Mouse (Mus musculus): ENCODE results near the gene Usp2. TPM values are rescaled to one million over a fixed set of nuclear protein-coding genes. Genes with fewer than 3 reads are reported as not detected.

The Usp2 gene
- polyA plus RNA-seq, 1 experiment from 2014 or later, result 3.7 TPM

- no peak overlapping the region for H3K27ac ChIP-seq (replicated peaks)
- H3K4me1 ChIP-seq (replicated peaks), result peaks cover 20% of the 10 kb centered on the region
- no peak overlapping the region for H3K4me2 ChIP-seq
- 77% methylated on average over 9 of the region's 9 CpGs for WGBS (ENCODE audit: insufficient replicate concordance)
- ATAC-seq (ENCODE audit: insufficient read depth), result no peak
- H3K9me3 ChIP-seq (replicated peaks), result no peaks in the 10 kb centered on the region
- no peaks in the 10 kb centered on the region for H3K27me3 ChIP-seq
- H3K9ac ChIP-seq, result no peak overlapping the region
- H3K36me3 ChIP-seq (replicated peaks), result peaks cover under 1% of the 10 kb centered on the region; the same call in 1 of the 2 replicates
- no peak overlapping the region for H3K4me3 ChIP-seq (replicated peaks)
These were observed 48.8 kb downstream of the Usp2 start for GRCm38 (mm10) chr9:44115599-44115998.

DNA sequence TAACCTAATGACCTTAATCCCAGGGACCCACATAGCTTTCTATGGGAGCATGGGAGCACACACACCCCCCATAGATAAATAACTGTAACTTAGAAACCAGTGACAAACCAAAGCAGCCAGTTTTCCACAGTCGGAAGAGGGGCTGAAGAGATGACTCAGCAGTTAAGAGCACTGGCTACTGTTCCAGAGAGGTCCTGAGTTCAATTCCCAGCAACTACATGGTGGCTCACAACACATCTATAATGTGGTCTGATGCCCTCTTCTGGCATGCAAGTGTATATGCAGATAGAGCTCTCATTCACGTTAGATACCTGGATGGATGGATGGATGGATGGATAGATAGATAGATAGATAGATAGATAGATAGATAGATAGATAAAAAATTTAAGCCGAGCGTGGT, 49.4 kb downstream of the Usp2 start:
- no peak overlapping the region for H3K9ac ChIP-seq
- no peak overlapping the region for H3K27ac ChIP-seq (replicated peaks)
- no peak for ATAC-seq (ENCODE audit: insufficient read depth)
- no peaks in the 10 kb centered on the region for H3K9me3 ChIP-seq (replicated peaks)
- no peaks in the 10 kb centered on the region for H3K27me3 ChIP-seq
- H3K36me3 ChIP-seq (replicated peaks), result no peaks in the 10 kb centered on the region
- H3K4me1 ChIP-seq (replicated peaks), result peaks cover 16% of the 10 kb centered on the region
- 66% methylated on average over 4 of the region's 4 CpGs for WGBS (ENCODE audit: insufficient replicate concordance)
- no peak overlapping the region for H3K4me2 ChIP-seq
- H3K4me3 ChIP-seq (replicated peaks), result no peak overlapping the region

DNA sequence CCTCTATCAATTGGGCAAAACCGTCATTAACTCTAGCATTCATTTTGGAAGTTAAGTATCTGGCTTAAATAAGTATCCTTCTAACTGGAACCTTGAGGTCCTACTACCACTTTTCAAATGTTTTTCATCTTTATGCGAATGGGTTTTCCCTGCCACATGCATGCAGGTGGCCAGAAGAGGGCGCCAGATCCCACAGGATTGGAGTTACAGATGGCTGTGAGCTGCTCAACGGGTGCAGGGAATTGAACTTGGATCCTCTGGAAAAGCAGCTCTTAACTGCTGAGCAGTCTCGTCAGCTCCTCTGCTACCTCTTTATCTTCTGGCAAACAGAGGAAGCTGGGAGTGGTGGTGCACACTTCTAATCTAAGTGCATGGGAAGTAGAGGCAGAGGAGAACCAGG, 52.2 kb downstream of the Usp2 start:
- no peaks in the 10 kb centered on the region for H3K36me3 ChIP-seq (replicated peaks)
- ATAC-seq (ENCODE audit: insufficient read depth), result no peak
- no peaks in the 10 kb centered on the region for H3K27me3 ChIP-seq
- H3K4me1 ChIP-seq (replicated peaks), result peaks cover 9% of the 10 kb centered on the region
- no peak overlapping the region for H3K4me3 ChIP-seq (replicated peaks)
- H3K9me3 ChIP-seq (replicated peaks), result no peaks in the 10 kb centered on the region
- WGBS (ENCODE audit: insufficient replicate concordance), result 38% methylated on average over 5 of the region's 5 CpGs
- no peak overlapping the region for H3K27ac ChIP-seq (replicated peaks)
- H3K9ac ChIP-seq, result no peak overlapping the region
- H3K4me2 ChIP-seq, result no peak overlapping the region

- no peak for ATAC-seq (ENCODE audit: insufficient read depth)
- no peaks in the 10 kb centered on the region for H3K36me3 ChIP-seq (replicated peaks)
- no peaks in the 10 kb centered on the region for H3K27me3 ChIP-seq
- no peaks in the 10 kb centered on the region for H3K4me1 ChIP-seq (replicated peaks)
- 64% methylated on average over 8 of the region's 8 CpGs for WGBS (ENCODE audit: insufficient replicate concordance)
- no peaks in the 10 kb centered on the region for H3K9me3 ChIP-seq (replicated peaks)
- no peak overlapping the region for H3K4me3 ChIP-seq (replicated peaks)
- no peak overlapping the region for H3K27ac ChIP-seq (replicated peaks)
- no peak overlapping the region for H3K9ac ChIP-seq
- no peak overlapping the region for H3K4me2 ChIP-seq
These were observed 53.2 kb downstream of the Usp2 start for GRCm38 (mm10) chr9:44119948-44120465.

GRCm38 (mm10) chr9:44124317-44124716, 57.5 kb downstream of the Usp2 start:
- H3K27ac ChIP-seq (replicated peaks), result no peak overlapping the region
- no peak for ATAC-seq (ENCODE audit: insufficient read depth)
- H3K9me3 ChIP-seq (replicated peaks), result no peaks in the 10 kb centered on the region
- no peak overlapping the region for H3K9ac ChIP-seq
- peaks cover 16% of the 10 kb centered on the region for H3K27me3 ChIP-seq
- no peaks in the 10 kb centered on the region for H3K36me3 ChIP-seq (replicated peaks)
- H3K4me1 ChIP-seq (replicated peaks), result peaks cover 13% of the 10 kb centered on the region
- no peak overlapping the region for H3K4me2 ChIP-seq
- WGBS (ENCODE audit: insufficient replicate concordance), result 64% methylated on average over 6 of the region's 6 CpGs
- no peak overlapping the region for H3K4me3 ChIP-seq (replicated peaks)

GRCm38 (mm10) chr9:44125026-44125425, 58.2 kb downstream of the Usp2 start:
- H3K4me1 ChIP-seq (replicated peaks), result peaks cover 19% of the 10 kb centered on the region
- H3K4me3 ChIP-seq (replicated peaks), result no peak overlapping the region
- no peak overlapping the region for H3K27ac ChIP-seq (replicated peaks)
- peaks cover 23% of the 10 kb centered on the region for H3K27me3 ChIP-seq
- no peak for ATAC-seq (ENCODE audit: insufficient read depth)
- H3K4me2 ChIP-seq, result no peak overlapping the region
- 62% methylated on average over 5 of the region's 5 CpGs for WGBS (ENCODE audit: insufficient replicate concordance)
- H3K36me3 ChIP-seq (replicated peaks), result no peaks in the 10 kb centered on the region
- no peaks in the 10 kb centered on the region for H3K9me3 ChIP-seq (replicated peaks)
- no peak overlapping the region for H3K9ac ChIP-seq

- WGBS (ENCODE audit: insufficient replicate concordance), result 29% methylated on average over 18 of the region's 18 CpGs
- Histone ChIP-seq H3K9me3 (replicated peaks) (no peaks in the 10 kb centered on the region), H3K27me3 (peaks cover 31% of the 10 kb centered on the region), H3K4me1 (replicated peaks) (peaks cover 25% of the 10 kb centered on the region), H3K4me3 (replicated peaks) (no peak overlapping the region), H3K27ac (replicated peaks) (no peak overlapping the region), H3K9ac (no peak overlapping the region), H3K36me3 (replicated peaks) (no peaks in the 10 kb centered on the region), H3K4me2 (peak overlapping the region; percentile 43)
- ATAC-seq (ENCODE audit: insufficient read depth), result no peak
These were observed 59.0 kb downstream of the Usp2 start for GRCm38 (mm10) chr9:44125546-44126428.

- Histone ChIP-seq H3K9me3 (replicated peaks) (no peaks in the 10 kb centered on the region), H3K4me3 (replicated peaks) (no peak overlapping the region), H3K4me2 (no peak overlapping the region), H3K4me1 (replicated peaks) (peaks cover 25% of the 10 kb centered on the region), H3K9ac (no peak overlapping the region), H3K27ac (replicated peaks) (no peak overlapping the region), H3K27me3 (peaks cover 40% of the 10 kb centered on the region), H3K36me3 (replicated peaks) (no peaks in the 10 kb centered on the region)
- 50% methylated on average over 3 of the region's 3 CpGs for WGBS (ENCODE audit: insufficient replicate concordance)
- no peak for ATAC-seq (ENCODE audit: insufficient read depth)
These were observed 59.9 kb downstream of the Usp2 start for GRCm38 (mm10) chr9:44126746-44127145.

DNA sequence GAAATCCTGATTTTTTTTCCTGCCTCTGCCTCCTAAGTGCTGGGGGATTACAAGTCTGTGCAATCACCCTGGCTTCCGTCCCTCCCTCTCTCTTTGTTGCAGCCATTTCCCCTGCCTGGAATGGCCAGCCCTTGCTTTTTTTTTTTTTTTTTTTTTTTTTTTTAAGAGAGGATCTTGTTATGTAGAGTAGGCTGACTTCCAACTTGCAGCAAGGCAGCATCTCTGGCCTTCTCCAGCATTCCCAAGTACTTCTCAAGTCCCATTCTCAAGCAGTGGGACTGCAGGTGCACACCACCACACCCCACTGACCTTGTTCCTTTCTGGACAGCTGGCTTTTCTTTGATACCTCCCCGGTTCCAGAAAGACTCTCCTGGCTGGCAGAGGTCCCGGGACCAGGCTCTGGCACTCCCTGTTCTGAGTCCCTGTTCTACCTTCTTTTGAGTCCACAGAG, 60.6 kb downstream of the Usp2 start:
- ATAC-seq (ENCODE audit: insufficient read depth), result no peak

GRCm38 (mm10) chr9:44129633-44130032, 62.8 kb downstream of the Usp2 start:
- 5% methylated on average over 9 of the region's 9 CpGs for WGBS (ENCODE audit: insufficient replicate concordance)
- Histone ChIP-seq H3K36me3 (replicated peaks) (no peaks in the 10 kb centered on the region), H3K9ac (no peak overlapping the region), H3K27me3 (peaks cover 69% of the 10 kb centered on the region), H3K4me2 (peak overlapping the region; percentile 63), H3K4me3 (replicated peaks) (peak overlapping the region; percentile 34), H3K27ac (replicated peaks) (peak overlapping the region; percentile 53), H3K9me3 (replicated peaks) (no peaks in the 10 kb centered on the region), H3K4me1 (replicated peaks) (peaks cover 32% of the 10 kb centered on the region)
- ATAC-seq (ENCODE audit: insufficient read depth), result peak; percentile 14; the same call in 1 of the 2 replicates

More for the DNA sequence above, 60.6 kb downstream of the Usp2 start:
- Histone ChIP-seq H3K9ac (no peak overlapping the region), H3K4me2 (no peak overlapping the region), H3K27ac (replicated peaks) (no peak overlapping the region), H3K9me3 (replicated peaks) (no peaks in the 10 kb centered on the region), H3K27me3 (peaks cover 47% of the 10 kb centered on the region), H3K4me3 (replicated peaks) (no peak overlapping the region), H3K36me3 (replicated peaks) (no peaks in the 10 kb centered on the region), H3K4me1 (replicated peaks) (peaks cover 25% of the 10 kb centered on the region)
- WGBS (ENCODE audit: insufficient replicate concordance), result 49% methylated on average over 3 of the region's 3 CpGs

DNA sequence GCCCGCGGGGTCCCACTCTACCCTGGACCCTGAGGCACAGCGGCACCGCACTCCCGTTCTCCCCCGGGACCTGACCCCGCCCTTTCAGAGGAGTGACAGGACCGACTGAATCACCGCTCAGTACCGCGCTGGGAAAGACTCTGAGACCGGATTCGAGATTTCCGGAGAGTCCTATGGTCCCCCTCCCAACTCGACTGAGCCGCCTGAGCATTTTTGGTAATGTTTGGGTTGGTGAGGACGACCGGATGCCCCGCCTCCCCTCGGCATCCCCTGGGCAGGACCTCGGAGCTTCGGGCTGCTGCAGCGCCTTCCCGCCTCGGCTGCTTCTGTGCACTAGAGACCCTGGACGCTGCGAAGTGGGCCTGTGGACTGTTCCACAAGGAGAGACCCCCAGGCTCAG, 63.2 kb downstream of the Usp2 start:
- 1% methylated on average over 27 of the region's 27 CpGs for WGBS (ENCODE audit: insufficient replicate concordance)
- peak overlapping the region; percentile 63 for H3K4me2 ChIP-seq
- H3K27me3 ChIP-seq, result peaks cover 73% of the 10 kb centered on the region
- peak overlapping the region; percentile 57 for H3K27ac ChIP-seq (replicated peaks)
- no peaks in the 10 kb centered on the region for H3K9me3 ChIP-seq (replicated peaks)
- H3K4me1 ChIP-seq (replicated peaks), result peaks cover 36% of the 10 kb centered on the region
- no peak overlapping the region for H3K9ac ChIP-seq
- peak overlapping the region; percentile 34 for H3K4me3 ChIP-seq (replicated peaks)
- H3K36me3 ChIP-seq (replicated peaks), result no peaks in the 10 kb centered on the region
- peak; percentile 47 for ATAC-seq (ENCODE audit: insufficient read depth)
